Mouse (Mus musculus): ENCODE data around the gene Smyd3.

The Smyd3 gene

DNA sequence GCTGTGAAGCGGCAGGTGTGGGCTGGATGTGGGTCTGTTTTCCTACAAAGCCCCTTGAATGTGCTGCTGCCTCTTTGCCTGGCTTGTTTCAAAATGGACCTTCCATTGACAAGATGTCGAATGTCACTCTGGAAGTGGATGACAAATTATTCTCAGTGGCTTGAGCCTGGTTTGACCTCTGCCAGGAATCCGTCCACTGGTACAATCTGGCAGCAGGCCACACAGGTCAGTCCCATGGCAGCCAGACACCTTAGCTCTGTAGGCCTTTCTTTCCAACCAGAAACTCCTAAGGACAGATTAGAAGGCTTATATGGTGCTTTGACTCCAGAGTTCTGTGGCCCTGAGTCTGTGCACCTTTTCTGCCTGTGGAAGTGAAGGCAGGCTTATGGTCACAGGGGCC, 507.9 kb downstream of the Smyd3 start:
- DNase-seq = no peak

DNA sequence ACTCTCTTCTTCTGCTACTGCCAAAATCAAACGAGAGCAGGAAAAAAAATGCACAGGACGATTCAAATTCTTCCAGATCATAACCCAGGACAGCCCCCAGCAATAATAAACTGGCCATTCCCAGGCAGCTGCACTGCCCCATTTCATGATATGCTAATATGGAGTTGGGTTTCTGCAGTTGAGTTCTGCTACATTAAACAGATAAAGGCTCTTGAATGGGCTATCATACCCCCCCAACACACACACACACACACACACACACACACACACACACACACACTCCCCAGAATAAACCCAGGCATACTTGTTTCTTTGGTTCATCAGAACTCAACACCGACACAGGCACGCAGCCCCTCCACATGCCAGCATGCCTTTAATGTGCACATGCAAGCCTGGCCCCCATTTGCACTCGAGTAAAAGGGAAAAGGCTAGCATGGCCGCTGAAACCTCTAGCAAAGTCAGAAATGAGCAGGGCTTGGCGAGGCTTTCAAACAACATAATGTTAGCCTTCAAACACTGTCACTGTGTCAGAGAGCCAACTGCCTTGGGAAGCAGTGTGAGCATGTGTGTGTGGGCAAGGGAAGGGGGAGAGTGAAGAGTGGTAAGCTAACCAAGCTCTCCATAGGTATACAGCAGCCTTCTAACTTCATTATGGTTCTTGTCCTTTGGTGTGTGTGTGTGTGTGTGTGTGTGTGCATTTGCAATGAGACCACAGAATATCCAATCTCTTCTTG, 513.5 kb downstream of the Smyd3 start:
- DNase-seq = no peak

DNA sequence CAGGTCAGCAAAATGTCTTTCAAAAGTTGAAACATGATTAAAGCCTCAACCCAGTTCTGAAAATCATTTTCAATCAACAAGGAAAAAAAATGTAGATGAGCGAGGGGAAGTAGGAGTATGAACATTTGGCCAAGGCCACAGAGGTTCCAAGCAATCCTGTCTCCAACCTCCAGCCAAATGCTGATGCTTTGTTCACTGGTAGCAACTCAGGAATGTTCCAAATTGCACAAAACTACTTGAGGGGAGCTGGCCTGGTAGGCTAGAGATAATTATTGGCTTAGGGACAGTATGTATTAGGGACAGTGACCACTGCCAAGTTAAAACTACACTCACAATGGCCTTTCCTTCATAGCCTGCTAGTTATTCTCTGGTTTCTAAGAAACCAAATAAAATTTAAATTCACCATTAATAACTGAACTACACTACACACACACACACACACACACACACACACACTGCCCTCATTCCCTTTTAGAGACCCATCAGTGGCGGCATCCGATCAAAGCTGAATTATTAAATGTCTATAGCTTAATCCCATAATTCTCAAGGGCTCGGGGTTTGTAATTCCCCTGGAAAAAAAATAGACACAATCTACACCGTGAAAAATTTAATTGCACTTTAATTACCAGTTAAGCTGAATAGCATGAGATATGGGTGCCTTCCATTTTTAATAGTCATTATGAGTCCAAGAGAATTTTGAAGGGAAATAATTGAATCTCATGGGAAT, 514.3 kb downstream of the Smyd3 start:
- no peak for DNase-seq

DNA sequence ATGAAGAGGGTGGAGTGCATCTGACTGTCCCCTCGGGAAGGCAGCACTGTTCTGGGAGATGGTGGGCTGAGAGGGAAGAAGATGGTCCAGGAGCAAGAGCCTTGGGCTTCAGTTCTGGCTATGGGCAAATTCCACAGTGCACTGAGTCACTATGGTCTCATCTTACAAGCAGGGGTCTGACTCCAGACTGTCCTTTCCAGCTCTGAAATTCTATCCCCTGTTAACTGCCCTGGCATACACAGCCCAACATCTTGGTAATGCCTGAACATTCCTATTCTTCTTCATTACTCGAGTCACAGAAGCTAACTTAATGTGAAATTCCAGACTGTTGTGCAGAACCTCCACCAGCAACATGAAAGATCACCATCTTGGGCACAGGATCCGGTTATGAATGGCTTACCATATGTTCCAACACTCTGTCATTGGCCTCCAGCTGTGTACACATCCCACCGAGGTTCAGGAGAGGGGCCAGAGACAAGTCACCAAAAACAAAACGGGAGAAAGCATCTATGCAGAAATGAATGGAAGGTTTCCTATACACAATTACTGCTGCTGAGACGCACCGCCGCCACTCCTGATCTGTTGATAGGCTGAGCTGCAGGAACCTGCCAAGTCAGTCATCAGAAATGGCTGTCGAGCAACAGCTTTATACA, 517.8 kb downstream of the Smyd3 start:
- no peak for DNase-seq

DNA sequence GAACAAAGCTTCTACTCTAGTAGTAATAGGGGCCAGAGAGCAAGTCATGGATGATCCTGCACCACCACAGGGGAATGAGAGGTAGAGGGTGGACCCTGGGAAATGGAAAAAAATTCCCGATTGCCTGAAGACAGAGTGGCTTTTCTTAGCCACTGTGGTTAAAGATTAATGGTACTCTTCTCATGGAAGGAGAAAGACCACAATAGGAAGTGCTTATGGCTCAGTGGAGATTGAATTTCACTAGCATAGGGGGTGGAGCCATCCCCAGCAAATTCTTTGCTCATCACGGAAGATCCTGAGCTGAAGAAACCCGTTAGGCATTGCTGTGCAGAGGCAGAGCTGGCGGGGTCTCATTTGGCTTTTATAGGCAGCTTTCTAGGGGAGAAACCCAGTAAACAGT, 520.0 kb downstream of the Smyd3 start:
- no peak for DNase-seq

DNA sequence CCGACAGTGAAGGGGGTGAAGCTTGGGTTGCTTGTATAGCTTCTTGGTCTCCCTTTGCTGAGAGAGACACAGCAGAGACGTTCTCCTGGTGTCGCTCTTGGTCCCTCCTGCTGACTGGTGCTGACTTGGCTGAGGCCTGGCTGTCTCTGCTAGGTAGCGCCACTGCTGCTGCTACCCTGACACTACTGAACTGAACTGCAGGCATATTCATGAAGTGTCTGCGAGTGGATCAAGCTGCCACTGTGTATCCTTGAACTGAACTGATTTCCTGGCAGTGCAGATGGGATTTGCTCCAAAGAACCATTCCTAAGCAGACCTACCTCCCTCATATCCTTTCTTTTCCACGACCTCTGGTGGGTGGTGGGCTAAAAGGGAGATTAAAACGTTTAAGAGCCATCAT, 523.6 kb downstream of the Smyd3 start:
- DNase-seq = no peak

DNA sequence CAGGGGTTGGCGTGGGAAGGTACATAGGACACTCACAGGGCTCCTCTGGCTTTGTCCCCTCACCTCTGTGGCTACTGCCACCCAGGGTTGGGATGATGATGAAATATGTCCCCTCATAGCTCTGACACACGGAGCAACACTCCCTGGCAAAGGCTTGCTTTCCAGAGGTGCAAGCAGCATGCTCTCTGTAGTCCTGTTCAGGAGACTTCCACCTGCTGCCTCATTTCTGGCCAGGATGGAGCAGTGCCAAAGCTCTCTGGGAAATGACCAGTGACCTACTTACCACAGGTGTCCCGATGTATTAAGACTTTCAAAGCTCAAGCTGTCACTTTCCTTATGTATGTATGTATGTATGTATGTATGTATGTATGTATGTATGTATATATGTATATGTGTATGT, 525.3 kb downstream of the Smyd3 start:
- DNase-seq = peak; percentile 90

DNA sequence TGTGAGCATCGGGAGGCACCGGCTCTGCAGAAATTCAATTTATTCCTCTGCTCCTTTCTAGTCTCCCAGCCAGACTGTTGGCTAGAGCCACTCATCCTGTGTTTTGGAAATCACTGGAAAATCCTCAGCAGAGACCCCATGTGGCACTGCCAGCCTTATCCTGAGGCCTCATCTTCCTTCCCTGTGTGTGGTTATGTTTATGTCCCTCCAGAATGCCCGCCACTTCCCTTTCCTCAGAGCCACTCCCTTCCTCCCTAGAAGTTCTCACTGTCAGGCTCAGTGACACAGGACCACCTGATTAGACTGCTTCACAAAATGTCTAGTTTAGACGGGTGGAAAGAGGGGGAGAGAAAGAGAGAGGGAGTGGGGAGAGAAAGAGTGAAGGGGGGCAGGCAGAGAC, 526.4 kb downstream of the Smyd3 start:
- no peak for DNase-seq

DNA sequence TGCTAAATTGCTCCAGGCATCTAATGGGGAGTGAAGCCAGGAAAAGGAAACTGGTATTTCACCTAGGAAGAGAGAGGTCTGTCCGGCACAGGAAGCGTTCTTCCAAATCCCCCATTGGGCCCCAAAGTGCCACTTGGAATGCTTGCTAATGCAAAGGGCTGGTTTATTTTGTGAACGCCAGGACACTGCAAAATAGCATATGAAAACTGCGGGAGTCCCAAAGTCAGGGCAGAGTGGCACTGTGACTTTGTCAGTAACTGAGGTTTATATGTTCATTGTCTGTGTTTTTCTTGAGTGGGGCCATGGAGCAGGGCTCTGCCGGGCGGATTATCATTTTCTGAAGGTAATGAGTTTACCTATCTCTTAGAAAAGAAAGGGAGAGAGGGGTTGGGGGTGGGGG, 526.8 kb downstream of the Smyd3 start:
- DNase-seq = peak; percentile 66

DNA sequence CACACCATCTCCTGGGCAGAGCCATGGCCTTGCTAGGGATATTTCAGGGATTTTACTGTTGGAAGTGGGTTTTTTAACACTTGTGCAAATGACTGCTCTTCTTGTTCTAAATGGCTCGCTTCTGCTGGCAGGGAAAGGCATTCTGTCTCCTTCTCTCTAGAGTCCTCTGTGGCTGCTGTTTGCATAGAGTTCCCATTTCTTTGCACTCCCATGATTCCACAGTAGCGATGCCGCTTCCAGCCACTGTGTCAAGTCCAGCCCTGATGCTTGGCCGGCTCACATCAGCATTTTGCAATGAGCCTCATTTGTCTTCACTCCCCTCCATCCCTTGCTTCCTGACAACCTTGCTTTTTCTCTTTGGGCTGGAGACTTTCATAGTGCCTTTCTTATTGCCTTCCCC, 528.4 kb downstream of the Smyd3 start:
- no peak for DNase-seq

DNA sequence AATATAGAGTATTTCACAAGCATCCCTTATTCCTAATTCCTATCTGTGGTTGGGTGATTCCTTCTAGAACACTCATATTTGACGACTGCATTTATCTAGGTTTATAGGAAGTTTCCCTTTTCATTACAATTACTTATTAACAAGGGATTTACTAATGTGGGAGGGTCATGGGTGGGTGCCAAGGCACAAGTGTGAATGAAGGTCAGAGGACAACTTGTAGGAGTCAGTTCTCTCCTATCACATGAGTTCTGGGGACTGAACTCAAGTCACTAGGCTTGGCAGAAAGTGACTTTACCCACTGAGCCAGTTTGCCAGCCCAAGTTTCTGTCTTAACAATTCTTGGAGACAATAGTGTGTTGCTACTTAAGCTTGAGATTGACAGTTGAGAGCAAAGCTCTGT, 529.7 kb downstream of the Smyd3 start:
- no peak for DNase-seq

DNA sequence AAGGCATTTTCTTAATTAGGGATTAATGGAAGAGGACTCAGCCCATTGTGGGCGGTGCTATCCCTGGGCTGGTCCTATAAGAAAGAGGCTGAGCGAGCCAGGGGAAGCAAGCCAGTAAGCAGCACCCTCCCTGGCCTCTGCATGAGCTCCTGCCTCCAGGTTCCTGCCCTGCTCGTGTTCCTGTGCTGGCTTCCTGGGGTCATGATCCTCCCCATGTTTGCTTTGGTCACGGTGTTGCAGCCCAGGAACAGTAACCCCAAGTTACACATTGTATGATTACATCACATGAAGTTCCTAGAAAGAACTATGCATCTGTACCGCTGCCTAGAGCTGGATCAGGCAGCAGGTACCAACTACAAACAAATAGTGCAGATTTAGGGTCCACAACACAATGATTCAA, 536.2 kb downstream of the Smyd3 start:
- DNase-seq = no peak

DNA sequence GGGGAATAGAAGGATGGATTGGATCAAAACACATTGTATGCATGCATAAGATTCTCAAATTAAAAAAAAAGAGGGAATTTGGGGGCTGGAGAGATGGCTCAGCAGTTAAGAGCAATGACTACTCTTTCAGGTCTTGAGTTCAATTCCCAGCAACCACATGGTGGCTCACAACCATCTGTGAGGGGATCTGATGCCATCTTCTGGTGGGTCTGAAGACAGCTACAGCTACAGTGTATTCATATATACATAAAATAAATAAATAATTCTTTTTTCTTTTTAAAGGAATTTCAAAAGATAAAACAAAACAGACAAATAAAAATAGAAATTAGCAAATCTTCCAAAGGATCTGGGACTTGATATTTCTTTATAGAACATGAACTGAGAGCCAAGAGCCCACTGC, 537.7 kb downstream of the Smyd3 start:
- no peak for DNase-seq

DNA sequence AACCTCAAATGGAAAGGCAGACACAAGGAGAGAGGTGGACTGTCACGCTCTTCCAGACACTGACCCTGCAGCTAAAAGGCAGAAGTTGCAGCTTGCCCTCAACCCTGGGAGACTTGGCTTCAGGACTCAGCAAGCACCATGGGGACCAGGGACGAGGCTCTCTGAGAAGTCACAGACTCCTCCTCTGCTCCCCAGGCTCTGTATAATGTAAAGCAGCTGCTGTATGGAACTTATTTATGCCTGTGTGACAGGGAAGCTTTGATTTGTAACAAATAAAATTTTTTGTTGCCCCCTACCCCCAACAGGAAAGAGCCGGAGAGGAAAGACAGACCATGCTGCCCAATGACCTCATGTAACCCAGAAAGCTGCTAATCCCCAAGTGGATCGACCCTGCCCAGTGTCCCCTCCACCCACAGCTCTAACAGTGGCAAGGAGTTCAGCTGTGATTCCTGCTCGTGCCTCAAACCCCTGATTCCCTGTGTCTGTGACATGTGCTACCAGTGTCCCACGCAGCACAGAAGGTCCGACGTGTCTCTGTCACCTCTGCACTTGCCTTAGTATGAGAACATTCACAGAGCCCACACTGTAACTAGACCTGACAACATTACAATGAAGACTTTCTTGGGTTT, 539.1 kb downstream of the Smyd3 start:
- DNase-seq = no peak

DNA sequence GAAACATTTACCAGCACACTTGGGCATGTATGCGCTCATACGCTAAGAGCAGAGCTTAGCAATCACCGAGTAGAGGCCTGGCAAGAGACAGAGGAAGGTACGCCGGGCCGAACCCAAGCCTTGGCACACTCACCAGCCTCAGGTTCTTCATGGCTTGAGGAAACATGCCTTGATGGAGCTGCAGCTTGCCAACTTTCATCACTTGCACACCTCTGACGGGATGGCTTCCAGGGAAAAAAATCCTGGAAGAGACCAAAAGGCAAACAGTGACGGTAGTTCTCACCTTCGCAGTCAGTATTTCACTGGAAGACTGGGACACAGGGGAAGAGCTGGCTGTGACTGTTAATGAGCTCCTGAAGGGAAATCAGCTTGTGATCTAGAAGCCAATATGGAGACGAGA, 545.8 kb downstream of the Smyd3 start:
- peak; percentile 48 for DNase-seq

DNA sequence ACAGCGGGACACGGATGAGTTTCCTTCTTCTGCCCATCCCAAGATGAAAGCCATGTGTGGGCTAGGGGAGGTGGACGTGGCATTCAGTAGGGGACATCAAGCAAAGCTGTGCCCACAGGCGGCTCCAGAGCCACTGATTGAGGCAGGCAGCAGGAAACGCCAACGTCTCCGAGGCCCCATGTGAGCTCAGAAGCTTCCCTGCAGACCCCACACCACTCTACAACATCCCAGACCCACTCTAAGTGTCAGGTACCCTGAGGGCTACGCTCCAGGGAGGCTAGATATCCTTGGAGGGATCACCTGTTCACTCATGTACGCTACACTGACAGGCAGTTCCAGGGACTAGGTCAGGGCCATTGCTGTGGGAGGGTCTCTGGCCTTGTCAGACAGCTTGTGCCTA, 556.2 kb downstream of the Smyd3 start:
- DNase-seq = no peak

DNA sequence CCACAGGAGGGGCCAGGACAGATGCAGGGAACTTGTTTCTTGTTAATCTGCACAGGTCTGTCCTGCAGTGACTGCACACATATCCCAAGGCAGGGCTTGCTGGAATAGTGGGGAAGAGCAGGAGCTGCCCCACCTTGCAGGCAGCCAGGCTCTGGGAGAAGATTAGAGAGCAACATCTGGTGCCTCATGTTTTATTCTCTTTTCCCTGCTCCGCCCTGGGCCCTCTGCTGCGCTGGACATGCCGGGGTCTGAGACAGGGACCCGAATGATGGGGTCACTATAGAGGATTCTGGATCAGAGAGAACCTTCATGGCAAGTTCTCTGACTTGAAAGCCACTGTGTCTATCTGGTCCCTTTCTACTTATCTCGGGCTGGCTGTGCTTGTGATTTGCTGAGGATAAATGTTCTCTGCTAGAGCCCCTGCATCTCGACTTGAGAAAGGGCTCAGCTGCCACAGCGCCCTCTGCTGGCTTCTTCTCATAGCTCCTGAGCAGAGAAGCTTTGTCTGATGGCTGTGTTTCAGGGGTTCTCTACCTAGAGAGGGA, 557.8 kb downstream of the Smyd3 start:
- DNase-seq = peak; percentile 77

DNA sequence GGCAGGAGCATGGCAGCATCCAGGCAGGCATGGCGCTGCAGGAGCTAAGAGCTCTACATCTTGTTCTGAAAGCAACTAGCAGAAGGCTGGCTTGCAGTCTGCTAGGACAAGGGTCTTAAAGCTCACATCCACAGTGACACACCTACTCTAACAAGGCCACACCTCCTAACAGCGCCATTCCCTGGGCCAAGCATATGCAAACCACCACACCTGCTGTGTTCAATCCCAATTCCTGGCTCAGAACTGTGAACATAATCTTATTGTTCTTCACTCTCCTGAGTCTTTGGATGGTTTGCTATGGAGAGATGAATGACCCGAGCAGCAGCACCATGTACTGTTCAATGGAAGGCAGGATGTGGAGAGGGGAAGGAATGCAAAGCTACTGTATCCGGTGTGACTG, 559.2 kb downstream of the Smyd3 start:
- no peak for DNase-seq

DNA sequence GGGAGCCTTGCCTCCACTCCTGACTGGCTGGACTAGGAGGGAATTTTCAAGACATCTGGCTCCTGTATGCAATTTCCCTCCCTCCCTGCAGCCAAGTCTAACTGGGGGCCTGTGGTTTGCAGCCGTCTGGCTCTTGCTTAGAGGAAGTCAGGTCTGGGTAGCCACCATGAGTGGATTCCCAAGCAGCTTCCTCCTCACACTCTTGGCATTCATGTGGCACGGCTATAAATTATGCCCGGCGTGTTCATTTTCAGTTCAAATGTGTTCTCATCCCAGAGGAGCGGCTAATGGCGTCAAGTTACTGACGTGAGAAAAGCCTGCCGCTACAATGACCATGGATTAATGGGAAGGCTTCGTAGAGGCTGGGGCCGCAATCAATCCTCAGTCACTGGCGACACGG, 564.9 kb downstream of the Smyd3 start:
- DNase-seq = no peak

DNA sequence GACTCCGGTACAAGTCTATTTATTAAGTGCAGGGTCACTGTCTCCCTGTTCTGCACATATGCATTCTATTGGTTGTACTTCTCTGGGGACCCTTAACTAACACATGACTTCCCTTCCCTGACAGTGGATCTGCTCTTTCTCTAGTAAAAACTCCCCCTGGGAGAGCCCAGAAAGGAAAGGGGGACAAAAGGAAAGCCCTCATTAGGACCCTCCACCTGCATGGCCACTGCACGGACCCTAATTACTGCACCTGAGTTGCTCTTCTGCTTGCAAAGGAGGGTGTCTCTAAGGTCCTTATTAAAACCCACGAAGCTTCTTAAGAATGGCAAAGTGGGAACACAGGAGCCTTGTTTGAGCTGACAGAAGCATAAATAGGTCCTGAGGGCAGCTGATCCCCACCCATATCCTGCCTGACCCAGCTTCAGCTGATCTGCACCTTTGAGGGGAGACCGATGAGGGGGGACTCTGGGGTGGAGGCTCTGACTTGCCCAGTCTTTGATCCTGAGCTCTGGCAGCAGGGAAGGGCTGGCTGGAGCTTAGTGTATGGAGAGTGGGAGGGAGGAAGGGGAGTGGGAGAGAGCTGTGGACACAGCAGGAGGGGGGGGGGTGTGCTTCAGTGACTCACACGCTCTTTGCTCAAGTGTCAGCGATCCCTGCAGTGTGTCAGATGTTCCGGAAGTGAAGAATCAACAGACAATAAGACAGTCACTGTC, 575.4 kb downstream of the Smyd3 start:
- no peak for DNase-seq

DNA sequence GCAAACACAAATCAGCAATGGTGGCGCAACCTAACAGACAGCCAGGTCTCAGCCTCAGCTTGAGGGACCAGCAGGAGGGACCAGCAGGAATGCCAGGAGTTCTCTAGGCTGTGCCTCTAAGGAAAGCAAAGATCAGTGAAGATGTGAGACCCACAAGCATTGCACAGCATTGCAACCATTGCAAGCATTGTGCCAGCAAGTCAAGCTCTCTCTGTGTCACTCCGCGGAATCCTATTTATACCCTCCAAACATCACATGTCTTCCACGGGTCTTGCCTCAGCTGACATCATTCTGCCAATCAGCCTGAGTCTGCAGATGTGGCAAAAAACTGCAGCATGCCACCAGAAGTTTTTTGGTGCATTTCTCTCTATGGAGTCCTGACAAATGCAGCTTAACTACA, 577.5 kb downstream of the Smyd3 start:
- DNase-seq = no peak

DNA sequence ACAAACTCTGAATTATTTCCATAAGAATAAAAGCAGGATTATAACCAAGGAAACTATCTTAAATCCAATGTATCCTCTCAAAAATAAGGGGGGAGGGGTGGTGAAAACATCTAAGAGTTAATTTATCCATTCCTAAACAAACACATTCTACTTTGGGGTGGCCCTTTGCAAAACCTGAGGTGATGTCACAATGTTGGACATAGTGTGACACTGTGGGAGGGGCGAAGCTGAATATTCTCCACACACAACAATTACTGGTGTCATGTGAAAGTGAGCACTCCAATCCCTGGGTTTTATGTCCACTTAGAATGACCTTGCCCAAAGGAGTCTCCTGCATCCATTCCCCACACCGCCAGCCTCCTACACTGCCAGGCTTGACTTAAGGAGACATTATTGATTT, 580.9 kb downstream of the Smyd3 start:
- DNase-seq = no peak

DNA sequence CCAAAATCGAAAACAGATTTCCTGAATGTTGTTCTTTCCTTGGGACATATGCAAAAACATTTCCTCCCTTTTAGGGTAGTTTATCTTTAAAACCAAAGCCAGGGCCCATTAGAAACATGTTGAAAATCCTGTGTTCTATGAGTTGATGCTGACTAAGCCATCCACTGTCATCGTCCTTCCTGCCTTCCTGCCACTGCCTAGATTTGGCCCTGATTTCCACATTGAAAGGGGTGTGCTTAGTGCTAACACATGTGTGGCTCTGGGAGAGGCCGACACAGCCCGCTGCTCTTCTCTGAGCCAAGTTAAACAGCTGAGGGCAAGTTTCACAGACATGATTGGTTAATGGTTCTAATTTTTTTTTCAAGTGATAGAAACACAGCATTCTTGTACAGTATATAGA, 581.4 kb downstream of the Smyd3 start:
- DNase-seq = no peak
